Mouse (Mus musculus): ENCODE results near the gene Gng7.

Gene Gng7

GRCm38 (mm10) chr10:80901409-80902272 is 113.1 kb downstream of the Gng7 start:
- no peak for ATAC-seq (ENCODE audit: low TSS enrichment)

- peak; percentile 86 for ATAC-seq (ENCODE audit: low TSS enrichment)
Observed at GRCm38 (mm10) chr10:80900318-80901247, 114.2 kb downstream of the Gng7 start, which contains the start of gene Timm13. Timm13 (minus strand) TSS chr10:80900969.

- ATAC-seq (ENCODE audit: low TSS enrichment), result no peak
Observed at GRCm38 (mm10) chr10:80899591-80900317, 115.0 kb downstream of the Gng7 start.

GRCm38 (mm10) chr10:80899074-80899473 is 115.7 kb downstream of the Gng7 start:
- ATAC-seq (ENCODE audit: low TSS enrichment), result no peak
